Mouse (Mus musculus): ENCODE measurements around the gene Nkx1-2. TPM values are rescaled to one million over a fixed set of nuclear protein-coding genes. Genes with fewer than 3 reads are reported as not detected.

Gene Nkx1-2
- polyA plus RNA-seq, 1 experiment = not detected

- H3K4me3 ChIP-seq (replicated peaks; ENCODE audit: insufficient read depth, low read depth, low read length) = no peak overlapping the region
- 86% methylated on average over 5 of the region's 5 CpGs for WGBS
- DNase-seq = no peak
- H3K27ac ChIP-seq (ENCODE audit: insufficient read depth, low read length) = no peak overlapping the region
- H3K27me3 ChIP-seq (ENCODE audit: control insufficient read depth, insufficient read depth, low read length) = no peaks in the 10 kb centered on the region
- no peaks in the 10 kb centered on the region for H3K4me1 ChIP-seq (ENCODE audit: control insufficient read depth, insufficient read depth, low read length)
- TF ChIP-seq CTCF (IDR thresholded peaks at IDR 0.05; ENCODE audit: borderline replicate concordance, insufficient read depth, low read depth, low read length) (no peak), POLR2A (IDR thresholded peaks at IDR 0.05; ENCODE audit: borderline replicate concordance, insufficient read depth, low read length) (no peak)
Observed at GRCm38 (mm10) chr7:132556575-132556974, 42.9 kb downstream of the Nkx1-2 start.

- Histone ChIP-seq H3K27ac (ENCODE audit: insufficient read depth, low read length) (no peak overlapping the region), H3K4me3 (replicated peaks; ENCODE audit: insufficient read depth, low read depth, low read length) (no peak overlapping the region), H3K4me1 (ENCODE audit: control insufficient read depth, insufficient read depth, low read length) (0 out of 2 replicates have a peak, but pooled peaks cover 2% of the 10 kb centered on the region), H3K27me3 (ENCODE audit: control insufficient read depth, insufficient read depth, low read length) (no peaks in the 10 kb centered on the region)
- TF ChIP-seq POLR2A (IDR thresholded peaks at IDR 0.05; ENCODE audit: borderline replicate concordance, insufficient read depth, low read length) = no peak
- TF ChIP-seq CTCF (IDR thresholded peaks at IDR 0.05; ENCODE audit: borderline replicate concordance, insufficient read depth, low read depth, low read length) = no peak
- 51% methylated on average over 4 of the region's 4 CpGs for WGBS
- DNase-seq = no peak
Observed at GRCm38 (mm10) chr7:132555911-132556310, 43.5 kb downstream of the Nkx1-2 start.

GRCm38 (mm10) chr7:132554091-132554490 is 45.3 kb downstream of the Nkx1-2 start:
- Histone ChIP-seq H3K27me3 (ENCODE audit: control insufficient read depth, insufficient read depth, low read length) (no peaks in the 10 kb centered on the region), H3K27ac (ENCODE audit: insufficient read depth, low read length) (no peak overlapping the region), H3K4me1 (ENCODE audit: control insufficient read depth, insufficient read depth, low read length) (0 out of 2 replicates have a peak, but pooled peaks cover 2% of the 10 kb centered on the region), H3K4me3 (replicated peaks; ENCODE audit: insufficient read depth, low read depth, low read length) (no peak overlapping the region)
- no peak for DNase-seq
- WGBS = 9% methylated on average over 2 of the region's 2 CpGs
- no peak for TF ChIP-seq POLR2A (IDR thresholded peaks at IDR 0.05; ENCODE audit: borderline replicate concordance, insufficient read depth, low read length)
- TF ChIP-seq CTCF (IDR thresholded peaks at IDR 0.05; ENCODE audit: borderline replicate concordance, insufficient read depth, low read depth, low read length) = no peak

- Histone ChIP-seq H3K4me3 (replicated peaks; ENCODE audit: insufficient read depth, low read depth, low read length) (peak overlapping the region; percentile 66), H3K4me1 (ENCODE audit: control insufficient read depth, insufficient read depth, low read length) (0 out of 2 replicates have a peak, but pooled peaks cover 2% of the 10 kb centered on the region), H3K27ac (ENCODE audit: insufficient read depth, low read length) (peak overlapping the region; percentile 16), H3K27me3 (ENCODE audit: control insufficient read depth, insufficient read depth, low read length) (no peaks in the 10 kb centered on the region)
- peak; percentile 94 to 97 for DNase-seq
- peak; percentile 44; the same call in 1 of the 2 replicates for TF ChIP-seq POLR2A (IDR thresholded peaks at IDR 0.05; ENCODE audit: borderline replicate concordance, insufficient read depth, low read length)
- TF ChIP-seq CTCF (IDR thresholded peaks at IDR 0.05; ENCODE audit: borderline replicate concordance, insufficient read depth, low read depth, low read length) = peak; percentile 96
- WGBS = under 1% methylated on average over 27 of the region's 27 CpGs
Observed at GRCm38 (mm10) chr7:132551351-132552126, 47.9 kb downstream of the Nkx1-2 start.

- no peak overlapping the region for H3K4me3 ChIP-seq (replicated peaks; ENCODE audit: insufficient read depth, low read depth, low read length)
- H3K4me1 ChIP-seq (ENCODE audit: control insufficient read depth, insufficient read depth, low read length) = peaks cover 8% of the 10 kb centered on the region; the same call in 1 of the 2 replicates
- TF ChIP-seq POLR2A (IDR thresholded peaks at IDR 0.05; ENCODE audit: borderline replicate concordance, insufficient read depth, low read length) (no peak), CTCF (IDR thresholded peaks at IDR 0.05; ENCODE audit: borderline replicate concordance, insufficient read depth, low read depth, low read length) (no peak)
- no peak overlapping the region for H3K27ac ChIP-seq (ENCODE audit: insufficient read depth, low read length)
- DNase-seq = no peak
- H3K27me3 ChIP-seq (ENCODE audit: control insufficient read depth, insufficient read depth, low read length) = no peaks in the 10 kb centered on the region
- WGBS = 74% methylated on average over 3 of the region's 3 CpGs
Observed at GRCm38 (mm10) chr7:132547126-132547525, 52.3 kb downstream of the Nkx1-2 start.

Other genes starting within 250 kb of the Nkx1-2 start
- gene Oat, start 23.2 kb downstream of the Nkx1-2 start, polyA plus RNA-seq (2012; rRNA removed) = 98.5 and 111 TPM in 2 replicates
- 26.7 and 30.4 TPM in 2 replicates for gene Lhpp, start 11.0 kb upstream of the Nkx1-2 start, polyA plus RNA-seq (2012; rRNA removed)
- 37.3 and 37.8 TPM in 2 replicates for gene Fam53b, start 214.2 kb upstream of the Nkx1-2 start, polyA plus RNA-seq (2012; rRNA removed)